Mouse (Mus musculus): ENCODE data around the gene Hsd3b7.
A peak's percentile ranks its signal among the peaks of the same experiment; 100 is the strongest.

The Hsd3b7 gene

DNA sequence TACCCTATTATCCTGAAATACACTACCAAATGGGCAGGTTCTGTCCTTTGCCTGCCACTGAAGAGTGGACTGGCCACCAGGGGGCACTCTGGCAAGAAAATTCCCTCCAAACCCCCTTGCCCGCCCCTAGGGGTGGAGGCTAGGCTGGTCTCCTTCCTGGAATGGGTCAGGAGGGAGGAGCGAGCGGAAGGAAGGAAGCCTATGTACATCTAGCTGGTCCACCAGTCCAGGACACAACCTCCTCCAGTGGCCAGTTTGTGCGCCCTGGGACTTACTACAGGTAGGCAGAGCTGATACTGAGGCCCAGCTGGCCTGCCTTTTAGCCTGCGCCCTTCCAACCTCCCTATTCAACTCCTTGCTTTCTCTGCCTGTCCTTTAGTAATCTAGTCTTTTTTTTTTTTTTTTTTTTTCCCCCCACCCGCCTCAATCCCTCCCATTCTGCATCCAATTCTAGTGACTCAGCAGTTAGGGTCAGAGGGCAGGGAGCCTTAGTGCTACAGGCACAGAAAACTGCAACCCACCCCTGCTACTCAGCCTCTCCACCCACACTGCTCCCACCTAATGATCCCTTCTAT lies at the start of gene Hsd3b7:
Gene Hsd3b7 (plus strand): TSS at position 170 of the 575 bp plus-strand sequence.
- peak; percentile 61 to 74 for DNase-seq (ENCODE audit: low spot score in 2 of 2)

DNA sequence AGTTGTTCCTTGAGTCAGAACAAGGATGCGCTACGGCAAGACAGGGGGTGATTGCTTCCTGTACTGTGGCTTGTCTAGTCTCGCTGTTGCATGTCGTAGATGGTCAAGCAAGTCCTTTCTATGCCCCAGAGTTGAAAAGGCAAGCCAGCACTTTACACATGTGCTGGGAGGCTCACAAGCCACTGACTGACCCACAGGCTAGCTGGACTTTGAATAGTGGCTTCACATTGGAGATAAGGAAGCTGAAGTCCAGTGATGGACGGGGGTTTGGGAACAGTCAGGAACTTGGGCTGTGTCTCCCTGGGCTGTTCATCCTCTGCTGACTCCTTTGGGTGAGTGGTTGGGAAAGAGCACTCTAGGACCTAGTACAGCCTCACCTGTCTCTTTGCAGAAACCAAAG lies 48.8 kb upstream of the Hsd3b7 start:
- DNase-seq (ENCODE audit: low spot score in 2 of 2): no peak

DNA sequence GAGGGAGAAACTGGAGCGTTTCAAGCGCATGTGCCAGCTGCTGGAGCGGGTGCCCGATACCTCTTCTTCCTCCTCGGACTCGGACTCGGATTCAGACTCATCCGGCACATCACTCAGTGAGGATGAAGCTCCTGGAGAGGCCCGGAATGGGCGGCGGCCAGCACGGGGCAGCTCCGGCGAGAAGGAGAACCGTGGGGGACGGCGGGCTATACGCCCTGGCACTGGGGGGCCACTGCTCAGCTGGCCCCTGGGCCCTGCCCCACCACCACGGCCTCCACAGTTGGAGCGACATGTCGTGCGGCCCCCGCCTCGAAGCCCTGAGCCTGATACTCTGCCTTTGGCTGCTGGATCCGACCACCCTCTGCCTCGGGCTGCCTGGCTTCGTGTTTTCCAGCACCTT lies 48.3 kb upstream of the Hsd3b7 start:
- DNase-seq (ENCODE audit: low spot score in 2 of 2): no peak

DNA sequence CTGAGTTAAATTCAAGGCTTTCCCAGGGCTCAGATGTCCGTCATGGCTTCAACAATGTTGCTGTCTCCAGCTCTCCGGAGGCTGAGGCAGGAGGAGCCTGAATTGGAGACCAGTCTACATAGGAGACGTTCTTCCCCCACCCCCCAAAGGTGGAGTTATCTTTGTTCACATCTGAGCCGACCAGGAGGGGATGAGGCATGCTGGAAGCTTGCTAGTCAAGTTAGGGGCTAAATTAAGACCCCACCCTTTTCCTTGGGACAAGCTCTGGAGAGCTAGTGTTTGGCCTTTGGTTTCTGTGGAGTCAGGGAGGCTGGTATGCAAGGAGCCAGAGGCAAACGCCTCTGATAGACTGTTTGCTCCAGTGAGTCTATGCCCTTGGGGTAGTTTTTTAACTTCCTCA lies 47.2 kb upstream of the Hsd3b7 start:
- DNase-seq (ENCODE audit: low spot score in 2 of 2): no peak

DNA sequence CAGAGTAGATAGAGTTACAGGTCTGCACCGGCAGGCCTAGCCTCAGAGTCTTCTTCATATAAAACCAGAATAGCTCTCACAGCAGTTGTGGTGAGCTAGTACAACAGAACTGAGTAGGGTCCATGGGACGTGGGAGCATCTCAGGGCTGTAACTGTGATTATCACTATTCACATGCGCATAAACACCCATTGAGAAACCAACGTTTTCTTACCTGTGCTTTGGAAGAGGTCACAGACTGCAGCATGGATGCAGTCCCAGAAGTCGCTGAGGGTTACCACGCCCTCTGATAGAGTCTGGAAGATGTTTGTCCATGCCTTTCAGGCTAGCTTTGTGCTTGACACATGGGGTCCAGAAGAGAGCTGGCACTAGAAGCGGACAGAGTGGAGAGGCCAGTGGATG lies 46.7 kb upstream of the Hsd3b7 start:
- DNase-seq (ENCODE audit: low spot score in 2 of 2): no peak

DNA sequence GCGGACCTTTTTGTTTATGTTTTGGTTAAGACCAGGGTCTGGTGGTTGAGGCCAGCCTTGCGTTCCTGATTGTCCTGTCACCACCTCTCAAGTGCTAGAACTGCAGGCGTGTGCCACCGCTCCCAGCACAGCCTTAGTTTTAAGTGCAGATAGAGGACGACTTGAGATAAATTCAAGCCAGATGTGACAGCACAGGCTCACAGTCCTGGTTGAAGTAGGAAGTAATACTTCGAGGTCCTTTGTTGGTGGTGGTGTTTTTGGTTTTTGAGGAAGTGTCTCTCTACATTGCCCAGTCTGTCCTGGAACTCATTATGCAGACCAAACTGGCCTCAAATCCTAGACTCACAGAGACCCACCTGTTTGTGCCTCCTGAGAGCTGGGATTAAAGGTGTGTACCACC lies 40.7 kb upstream of the Hsd3b7 start:
- DNase-seq (ENCODE audit: low spot score in 2 of 2): no peak

GRCm38 (mm10) chr7:127760478-127760877 lies 39.9 kb upstream of the Hsd3b7 start:
- no peak for DNase-seq (ENCODE audit: low spot score in 2 of 2)

GRCm38 (mm10) chr7:127761026-127761425 lies 39.4 kb upstream of the Hsd3b7 start:
- DNase-seq (ENCODE audit: low spot score in 2 of 2): peak; percentile 48 to 65

GRCm38 (mm10) chr7:127763642-127764041 lies 36.8 kb upstream of the Hsd3b7 start:
- no peak for DNase-seq (ENCODE audit: low spot score in 2 of 2)

GRCm38 (mm10) chr7:127765756-127766155 lies 34.6 kb upstream of the Hsd3b7 start:
- DNase-seq (ENCODE audit: low spot score in 2 of 2): no peak

- DNase-seq (ENCODE audit: low spot score in 2 of 2): peak; percentile 45 to 50
Measured at GRCm38 (mm10) chr7:127766851-127767609, 33.4 kb upstream of the Hsd3b7 start.

DNA sequence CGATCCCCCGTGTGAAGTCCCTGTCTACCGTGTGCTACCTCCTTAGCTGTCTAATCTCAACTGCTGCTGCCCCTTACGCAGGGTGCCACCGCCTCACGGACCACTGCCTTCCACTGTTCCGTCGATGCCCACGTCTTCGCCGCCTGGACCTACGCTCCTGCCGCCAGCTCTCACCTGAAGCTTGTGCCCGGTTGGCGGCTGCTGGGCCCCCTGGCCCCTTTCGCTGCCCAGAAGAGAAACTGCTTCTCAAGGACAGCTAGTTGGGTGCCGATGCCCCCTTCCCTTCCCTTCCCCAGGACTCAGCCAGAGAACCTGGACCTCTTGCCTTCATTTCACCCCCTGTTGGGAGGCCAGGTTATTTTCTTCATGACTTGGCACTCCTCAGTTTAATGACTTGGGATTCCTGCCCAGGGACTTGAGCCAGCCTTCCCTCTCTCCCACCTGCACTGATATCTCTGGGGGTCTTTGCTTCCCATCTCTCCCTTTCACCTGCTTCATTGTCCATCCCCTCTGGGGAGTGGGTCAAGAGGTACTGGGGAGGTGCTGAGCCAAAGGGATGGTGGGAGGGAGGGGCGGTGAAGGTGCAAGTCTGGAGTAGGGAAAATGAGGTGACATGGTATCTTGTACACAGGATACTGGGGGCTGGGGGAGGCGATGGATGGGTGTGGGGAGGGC lies 32.6 kb upstream of the Hsd3b7 start:
- DNase-seq (ENCODE audit: low spot score in 2 of 2): no peak

- DNase-seq (ENCODE audit: low spot score in 2 of 2): no peak
Measured at GRCm38 (mm10) chr7:127768346-127768996, 31.9 kb upstream of the Hsd3b7 start.

DNA sequence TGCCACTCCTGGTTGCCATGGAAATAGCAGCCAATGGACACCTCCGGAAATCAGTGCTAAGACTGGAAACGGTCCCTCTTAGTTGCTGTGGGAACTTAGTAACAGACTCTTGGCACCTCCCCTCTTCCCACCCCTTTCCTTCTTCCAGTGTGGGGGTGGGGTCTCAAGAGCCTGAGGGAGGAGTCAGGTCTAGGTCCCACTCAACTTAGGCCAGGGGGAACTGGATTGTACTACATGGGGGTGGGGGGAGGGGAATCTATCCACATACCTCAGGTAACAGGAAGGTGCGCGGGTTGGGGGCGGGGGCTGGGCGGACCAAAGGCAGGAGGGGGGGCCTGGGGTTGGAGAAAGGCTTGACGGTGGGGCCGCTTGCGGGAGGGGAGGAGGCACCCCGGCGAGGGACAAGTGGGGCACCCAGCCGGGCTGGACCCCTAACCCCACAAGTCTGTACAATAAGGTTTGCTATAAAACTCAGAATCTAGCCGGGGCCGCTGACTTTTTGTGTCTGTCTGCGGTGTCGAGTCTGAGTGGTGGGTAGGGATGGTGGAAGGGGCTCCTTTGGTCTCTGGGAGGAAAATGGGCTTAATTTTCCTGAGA lies 31.3 kb upstream of the Hsd3b7 start:
- peak; percentile 33 to 54 for DNase-seq (ENCODE audit: low spot score in 2 of 2)

DNA sequence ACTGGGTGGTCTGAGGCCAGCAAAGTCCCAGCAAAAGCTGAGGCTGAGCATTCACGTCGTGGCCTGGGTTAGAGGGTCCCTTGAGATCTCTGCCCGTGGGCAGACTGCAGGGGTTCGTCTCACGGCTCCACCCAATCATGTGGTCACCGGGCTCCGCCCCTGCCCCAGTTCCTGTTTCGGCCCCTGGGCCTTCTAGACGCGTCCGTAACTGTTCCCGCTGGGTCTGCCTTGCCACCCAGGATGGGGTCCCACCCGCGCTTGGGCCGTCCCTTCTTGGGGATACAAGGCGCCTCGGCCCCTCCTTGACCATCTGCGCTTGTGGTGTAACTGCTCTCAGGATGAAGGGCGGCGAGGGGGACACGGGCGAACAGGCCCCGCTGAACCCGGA lies 30.8 kb upstream of the Hsd3b7 start, which contains the start of gene Orai3:
Gene Orai3 (plus strand): TSS at position 165 of the 388 bp plus-strand sequence.
- peak; percentile 73 to 80 for DNase-seq (ENCODE audit: low spot score in 2 of 2)

GRCm38 (mm10) chr7:127770039-127770905 lies 30.1 kb upstream of the Hsd3b7 start:
- no peak for DNase-seq (ENCODE audit: low spot score in 2 of 2)

DNA sequence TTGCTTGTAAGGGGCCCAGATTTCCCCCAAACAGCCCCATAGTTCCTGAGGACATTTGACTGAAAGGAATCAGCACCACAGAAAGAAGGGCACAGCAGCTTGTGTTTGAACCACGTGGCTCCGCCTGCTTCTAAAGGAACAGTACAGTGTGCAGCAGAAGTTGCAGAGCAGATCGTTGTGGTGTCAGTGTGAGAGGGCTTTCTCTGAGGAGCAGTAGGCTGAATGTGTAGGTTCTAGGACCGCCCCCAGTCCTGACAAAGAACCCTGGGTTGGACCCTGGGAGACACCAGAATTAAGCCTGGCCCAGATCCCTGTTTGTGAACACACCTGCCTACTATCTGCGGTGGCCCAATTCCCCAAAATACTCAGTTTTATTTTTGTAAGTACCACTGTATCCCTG lies 29.1 kb upstream of the Hsd3b7 start:
- no peak for DNase-seq (ENCODE audit: low spot score in 2 of 2)

DNA sequence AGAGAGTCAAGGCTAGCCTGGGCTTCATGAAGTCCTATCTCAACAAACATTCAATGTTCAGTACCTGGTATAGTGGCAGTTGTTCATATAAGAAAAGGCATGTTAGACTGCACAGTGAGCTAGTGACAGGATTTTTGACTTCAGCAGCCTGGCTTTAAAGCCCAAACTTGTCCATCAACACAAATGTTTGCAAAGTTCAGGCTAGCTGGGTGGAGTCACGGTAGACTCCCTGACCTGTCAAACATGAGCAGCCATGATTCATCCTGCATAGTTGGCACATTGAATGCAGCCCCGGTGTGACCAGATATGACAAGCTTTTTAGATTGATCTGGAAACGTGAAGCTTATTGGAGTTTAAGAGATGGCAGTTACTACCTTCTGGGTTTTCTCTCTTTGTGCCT lies 28.3 kb upstream of the Hsd3b7 start:
- DNase-seq (ENCODE audit: low spot score in 2 of 2): no peak

DNA sequence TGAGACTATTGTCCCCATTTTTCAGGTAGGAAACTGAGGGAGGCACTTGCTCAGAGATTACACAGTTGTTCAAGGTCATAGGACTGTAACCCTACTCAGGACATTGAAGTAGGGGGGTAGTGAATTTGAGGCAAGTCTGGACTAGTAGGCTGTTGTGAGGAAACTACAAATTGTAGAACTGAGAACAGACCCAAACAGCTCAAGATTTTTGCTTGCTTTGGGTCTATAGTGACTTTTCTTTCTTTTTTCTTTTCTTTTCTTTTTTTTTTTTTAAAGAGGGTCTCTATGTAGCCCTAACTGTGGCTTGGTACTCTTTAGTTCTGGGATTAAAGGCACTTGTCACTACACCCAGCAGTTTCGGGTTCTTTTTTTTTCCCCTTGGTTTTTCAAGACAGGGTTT lies 27.8 kb upstream of the Hsd3b7 start:
- DNase-seq (ENCODE audit: low spot score in 2 of 2): no peak

- peak; percentile 49 to 67 for DNase-seq (ENCODE audit: low spot score in 2 of 2)
Measured at GRCm38 (mm10) chr7:127773664-127774384, 26.6 kb upstream of the Hsd3b7 start.
